ENCODE assay signal across 7 mouse cellular contexts in the genomic region with DNA sequence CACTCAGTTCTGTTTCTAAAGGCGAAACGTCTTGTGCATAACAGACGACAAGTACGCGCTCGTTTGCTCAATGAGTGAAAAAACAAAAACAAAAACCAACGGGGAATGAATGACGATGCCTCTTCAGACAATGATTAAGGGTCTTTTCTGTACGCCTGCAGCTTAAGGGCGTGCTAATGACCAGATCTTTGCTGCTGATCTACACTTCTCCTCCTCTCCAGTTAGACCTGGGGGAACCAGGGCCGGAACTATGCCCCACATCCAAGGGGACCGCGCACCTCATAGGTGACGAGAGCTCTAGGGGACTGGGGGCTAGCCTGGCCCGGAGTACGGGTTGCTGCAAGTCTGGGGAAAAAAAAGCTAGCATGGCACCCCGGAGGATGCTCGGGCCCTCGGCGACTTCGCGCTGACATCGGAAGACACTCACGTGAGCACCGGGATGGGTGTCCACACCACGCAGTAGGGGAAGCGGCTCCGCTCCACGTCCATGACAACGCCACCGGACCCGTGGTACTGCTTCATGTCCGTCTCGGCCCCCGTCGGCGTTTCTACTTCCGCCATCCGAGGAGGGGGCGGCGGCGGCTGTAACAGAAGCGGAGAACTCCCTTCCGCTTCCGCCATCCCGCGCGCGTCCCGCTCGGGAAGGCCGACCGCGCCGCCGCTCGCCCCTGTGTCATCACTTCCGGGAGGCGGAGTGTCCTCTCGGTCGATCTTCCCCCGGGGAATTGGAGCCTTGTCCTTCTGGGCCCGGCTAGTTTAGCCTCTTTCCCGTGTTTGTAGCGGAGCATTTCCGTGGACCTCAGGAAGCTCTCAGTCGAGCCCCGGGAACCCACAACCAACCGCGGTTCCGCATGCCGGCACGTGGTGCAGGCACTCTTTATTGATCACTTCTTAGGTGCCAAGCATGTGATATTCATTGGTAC. TPM values are rescaled to one million over a fixed set of nuclear protein-coding genes. Genes with fewer than 3 reads are reported as not detected.
DNase-seq lines count a peak whose midpoint lies in the region; ATAC-seq lines count a peak whose summit lies in the region.

A gene (minus strand): TSS at position 689 of the 923 bp plus-strand sequence.

- H3K4me1 ChIP-seq in embryonic facial prominence, embryonic 11.5 days (ENCODE audit: control insufficient read depth, insufficient read depth, low read length): peaks cover 2% of the 10 kb centered on the region; the same call in 1 of the 2 replicates
- peaks cover 19% of the 10 kb centered on the region for H3K4me1 ChIP-seq in limb, embryonic 11.5 days (ENCODE audit: control insufficient read depth, insufficient read depth, low read length)
- peaks cover 21% of the 10 kb centered on the region for H3K4me1 ChIP-seq in midbrain, embryonic 14.5 days (ENCODE audit: control insufficient read depth, insufficient read depth, low read length)

- no peaks in the 10 kb centered on the region for H3K36me3 ChIP-seq in embryonic facial prominence, embryonic 11.5 days (replicated peaks; ENCODE audit: control insufficient read depth, insufficient read depth, low read depth, low read length)
- H3K36me3 ChIP-seq in limb, embryonic 11.5 days (ENCODE audit: control insufficient read depth, insufficient read depth, low read length): no peaks in the 10 kb centered on the region; the same call in 1 of the 2 replicates
- 0 out of 2 replicates have a peak, but pooled peaks cover 2% of the 10 kb centered on the region for H3K36me3 ChIP-seq in midbrain, embryonic 14.5 days (ENCODE audit: control insufficient read depth, insufficient read depth, low read length)

- peak within 1 kb of the TSS; percentile 88 for H3K27ac ChIP-seq in embryonic facial prominence, embryonic 11.5 days (replicated peaks; ENCODE audit: low read depth, low read length)
- H3K27ac ChIP-seq in limb, embryonic 11.5 days (replicated peaks; ENCODE audit: low read depth, low read length): peak within 1 kb of the TSS; percentile 91
- peak within 1 kb of the TSS; percentile 91 for H3K27ac ChIP-seq in midbrain, embryonic 14.5 days (replicated peaks; ENCODE audit: low read depth, low read length)

- DNase-seq in adrenal gland, postnatal 14 days: peak; percentile 97
- peak; percentile 97 for DNase-seq in embryonic facial prominence, embryonic 11.5 days (ENCODE audit: low spot score)
- peak; percentile 100 for DNase-seq in heart, adult 11 months
- DNase-seq in kidney, adult 18-20 months: peak; percentile 97
- DNase-seq in limb, embryonic 11.5 days (ENCODE audit: low spot score): peak; percentile 97
- peak; percentile 98 for DNase-seq in midbrain, embryonic 14.5 days
- peak; percentile 86 to 90 for DNase-seq in spleen, adult 18-20 months

- no peaks in the 10 kb centered on the region for H3K27me3 ChIP-seq in embryonic facial prominence, embryonic 11.5 days (ENCODE audit: control insufficient read depth, insufficient read depth, low read length)
- no peaks in the 10 kb centered on the region for H3K27me3 ChIP-seq in limb, embryonic 11.5 days (ENCODE audit: control insufficient read depth, insufficient read depth, low read length)
- H3K27me3 ChIP-seq in midbrain, embryonic 14.5 days (ENCODE audit: control insufficient read depth, insufficient read depth, low read length): no peaks in the 10 kb centered on the region

- H3K9ac ChIP-seq in embryonic facial prominence, embryonic 11.5 days (replicated peaks; ENCODE audit: low read length): peak within 1 kb of the TSS; percentile 87
- H3K9ac ChIP-seq in limb, embryonic 11.5 days (ENCODE audit: low read length): peak within 1 kb of the TSS; percentile 68
- H3K9ac ChIP-seq in midbrain, embryonic 14.5 days (replicated peaks; ENCODE audit: low read length): peak within 1 kb of the TSS; percentile 86

- peak within 1 kb of the TSS; percentile 79 for H3K4me3 ChIP-seq in embryonic facial prominence, embryonic 11.5 days (ENCODE audit: low read depth, low read length)
- peak within 1 kb of the TSS; percentile 64 for H3K4me3 ChIP-seq in limb, embryonic 11.5 days (ENCODE audit: low read depth, low read length)
- peak within 1 kb of the TSS; percentile 85 for H3K4me3 ChIP-seq in midbrain, embryonic 14.5 days (replicated peaks; ENCODE audit: low read depth, low read length)

- peak within 1 kb of the TSS; percentile 69 for H3K4me2 ChIP-seq in embryonic facial prominence, embryonic 11.5 days (ENCODE audit: low read depth, low read length)
- H3K4me2 ChIP-seq in limb, embryonic 11.5 days (ENCODE audit: low read depth, severe bottlenecking): peak within 1 kb of the TSS; percentile 56
- H3K4me2 ChIP-seq in midbrain, embryonic 14.5 days (ENCODE audit: low read length): peak within 1 kb of the TSS; percentile 76

- under 1% methylated on average over 70 of the region's 73 CpGs for WGBS in embryonic facial prominence, embryonic 11.5 days
- WGBS in limb, embryonic 11.5 days: under 1% methylated on average over 73 of the region's 73 CpGs
- under 1% methylated on average over 73 of the region's 73 CpGs for WGBS in midbrain, embryonic 14.5 days

- no peaks in the 10 kb centered on the region for H3K9me3 ChIP-seq in embryonic facial prominence, embryonic 11.5 days (replicated peaks; ENCODE audit: control insufficient read depth, low read length)
- H3K9me3 ChIP-seq in limb, embryonic 11.5 days (ENCODE audit: control insufficient read depth, low read length): no peaks in the 10 kb centered on the region
- no peaks in the 10 kb centered on the region for H3K9me3 ChIP-seq in midbrain, embryonic 14.5 days (ENCODE audit: control insufficient read depth, low read length)

- peak; percentile 65 for ATAC-seq in embryonic facial prominence, embryonic 11.5 days (replicated peaks; ENCODE audit: insufficient number of reproducible peaks, low FRiP score, low TSS enrichment, low read depth)
- ATAC-seq in limb, embryonic 11.5 days (ENCODE audit: insufficient number of reproducible peaks, low FRiP score, low TSS enrichment, low read depth): peak; percentile 80
- peak; percentile 90 for ATAC-seq in midbrain, embryonic 14.5 days (ENCODE audit: low FRiP score, low TSS enrichment)

RNA-seq across cellular contexts. Expression of the gene that starts here (rescaled TPM):
- 48.7 and 55.0 TPM in 2 replicates for total RNA-seq in adrenal gland, postnatal 14 days (2021)
- 82.0 and 87.9 TPM in 2 replicates for polyA plus RNA-seq in embryonic facial prominence, embryonic 11.5 days (2014; fragmentation: Nextera tagmentation; extraction: Ambion mirVana)
- 81.5 and 86.4 TPM in 2 replicates for polyA plus RNA-seq in limb, embryonic 11.5 days (2014; fragmentation: Nextera tagmentation; extraction: Ambion mirVana)
- polyA plus RNA-seq in midbrain, embryonic 14.5 days (2014; fragmentation: Nextera tagmentation; extraction: Ambion mirVana): 115 and 121 TPM in 2 replicates

Comparison
In these comparisons a context has a peak if more than half of its experiments do, and no peak if none do; other contexts are left out.
1. Peak in every context shown above with its lines: DNase-seq, ATAC-seq, H3K4me3 ChIP-seq and H3K27ac ChIP-seq.